Mouse (Mus musculus) bone marrow, adult 2 months (tissue): Measurements from ENCODE around the gene Arpc4. TPM values are rescaled to one million over a fixed set of nuclear protein-coding genes. Genes with fewer than 3 reads are reported as not detected.

Source experiments
- H3K27ac ChIP-seq: fragments of 200-500 bp; 2 replicates; pipeline ENCODE4 v1.5.1; 2012; ENCODE audit warnings: low read depth, mild to moderate bottlenecking, control low read depth, inconsistent platforms, low read length; ENCODE audit not compliant: control insufficient read depth, poor library complexity, insufficient read depth
- H3K4me1 ChIP-seq: fragments of 200-500 bp; 2 replicates; pipeline ENCODE4 v1.6.1; 2011; ENCODE audit warnings: low read length; ENCODE audit not compliant: control insufficient read depth, insufficient read depth
- H3K4me3 ChIP-seq: fragments of 200-500 bp; replicated peaks from 2 replicates; pipeline ENCODE3; 2011; ENCODE audit warnings: mild to moderate bottlenecking, low read depth, low read length, control low read depth; ENCODE audit not compliant: control insufficient read depth
- CTCF ChIP-seq: fragments of 200-500 bp; IDR thresholded peaks from 2 replicates; pipeline ENCODE4 v1.5.1; 2011; ENCODE audit warnings: low read length, control low read depth; ENCODE audit not compliant: control insufficient read depth, insufficient read depth
- POLR2A ChIP-seq: fragments of 200-500 bp; IDR thresholded peaks from 2 replicates; pipeline ENCODE4 v1.6.1; 2011; ENCODE audit warnings: low read depth, mild to moderate bottlenecking, control low read depth, low read length, borderline replicate concordance; ENCODE audit not compliant: control insufficient read depth
- WGBS: fragments of 180-500 bp; shearing (Covaris S2); methylation state at CpG from one replicate; pipeline ENCODE4 v1.1.7; 2018; 5-methylcytosine and 5-hydroxymethylcytosine counted together
- polyA plus RNA-seq: library from polyadenylated mRNA; stranded (reverse); fragments of >200 nt; gene quantifications from 2 replicates; pipeline ENCODE4 v1.2.4, GENCODE M21; 2011; ENCODE audit warnings: low replicate concordance; ENCODE audit not compliant: missing spikeins, insufficient read depth, insufficient read length

The Arpc4 gene
- polyA plus RNA-seq, 1 experiment = 195 TPM

GRCm38 (mm10) chr6:113390715-113391114 lies 12.8 kb downstream of the Arpc4 start:
- Histone ChIP-seq H3K27ac (no peak overlapping the region), H3K4me1 (no peaks in the 10 kb centered on the region; the same call in 1 of the 2 replicates), H3K4me3 (no peak overlapping the region)
- WGBS = 91% methylated on average over 3 of the region's 3 CpGs
- TF ChIP-seq POLR2A = no peak
- TF ChIP-seq CTCF = no peak

GRCm38 (mm10) chr6:113392015-113392386 lies 14.1 kb downstream of the Arpc4 start:
- TF ChIP-seq CTCF = no peak
- no peak for TF ChIP-seq POLR2A
- no peak overlapping the region for H3K27ac ChIP-seq
- no peaks in the 10 kb centered on the region; the same call in 1 of the 2 replicates for H3K4me1 ChIP-seq
- H3K4me3 ChIP-seq = no peak overlapping the region
- 26% methylated on average over 10 of the region's 10 CpGs for WGBS

- no peak for TF ChIP-seq POLR2A
- TF ChIP-seq CTCF = no peak
- Histone ChIP-seq H3K4me1 (no peaks in the 10 kb centered on the region; the same call in 1 of the 2 replicates), H3K4me3 (no peak overlapping the region), H3K27ac (no peak overlapping the region)
- WGBS = 8% methylated on average over 51 of the region's 51 CpGs
Observed at GRCm38 (mm10) chr6:113392387-113393071, 14.6 kb downstream of the Arpc4 start.

GRCm38 (mm10) chr6:113393951-113394350 lies 16.0 kb downstream of the Arpc4 start:
- TF ChIP-seq CTCF (no peak), POLR2A (no peak)
- Histone ChIP-seq H3K4me1 (no peaks in the 10 kb centered on the region; the same call in 1 of the 2 replicates), H3K27ac (no peak overlapping the region), H3K4me3 (no peak overlapping the region)
- 58% methylated on average over 6 of the region's 6 CpGs for WGBS

- no peak overlapping the region for H3K4me3 ChIP-seq
- H3K27ac ChIP-seq = no peak overlapping the region
- WGBS = 88% methylated on average over 11 of the region's 11 CpGs
- no peak for TF ChIP-seq CTCF
- no peak for TF ChIP-seq POLR2A
- no peaks in the 10 kb centered on the region; the same call in 1 of the 2 replicates for H3K4me1 ChIP-seq
Observed at GRCm38 (mm10) chr6:113394811-113395210, 16.9 kb downstream of the Arpc4 start.

- no peak overlapping the region for H3K4me3 ChIP-seq
- WGBS = 90% methylated on average over 6 of the region's 6 CpGs
- TF ChIP-seq CTCF (no peak), POLR2A (no peak)
- no peak overlapping the region for H3K27ac ChIP-seq
- no peaks in the 10 kb centered on the region; the same call in 1 of the 2 replicates for H3K4me1 ChIP-seq
Observed at GRCm38 (mm10) chr6:113395501-113395900, 17.6 kb downstream of the Arpc4 start.

- Histone ChIP-seq H3K4me1 (no peaks in the 10 kb centered on the region; the same call in 1 of the 2 replicates), H3K27ac (no peak overlapping the region), H3K4me3 (no peak overlapping the region)
- TF ChIP-seq CTCF (no peak), POLR2A (no peak)
- WGBS = 86% methylated on average over 10 of the region's 10 CpGs
Observed at GRCm38 (mm10) chr6:113396270-113397030, 18.5 kb downstream of the Arpc4 start.

- H3K27ac ChIP-seq = no peak overlapping the region
- 87% methylated on average over 13 of the region's 13 CpGs for WGBS
- no peaks in the 10 kb centered on the region for H3K4me1 ChIP-seq
- no peak overlapping the region for H3K4me3 ChIP-seq
- TF ChIP-seq CTCF (no peak), POLR2A (no peak)
Observed at GRCm38 (mm10) chr6:113402094-113402493, 24.2 kb downstream of the Arpc4 start.
